Mouse (Mus musculus) adrenal gland, adult 8-10 months (tissue): ENCODE data around the gene Tas2r140. TPM values are rescaled to one million over a fixed set of nuclear protein-coding genes. Genes with fewer than 3 reads are reported as not detected.

ENCODE experiments used
- DNase-seq: peaks from one replicate; pipeline ENCODE4 v3.0.0; 2022
- total RNA-seq, 4 experiments: library from RNA; stranded (reverse); gene quantifications; 2 replicates each; pipeline ENCODE4 v1.2.4; 2022

Gene Tas2r140
- total RNA-seq = not detected

DNA sequence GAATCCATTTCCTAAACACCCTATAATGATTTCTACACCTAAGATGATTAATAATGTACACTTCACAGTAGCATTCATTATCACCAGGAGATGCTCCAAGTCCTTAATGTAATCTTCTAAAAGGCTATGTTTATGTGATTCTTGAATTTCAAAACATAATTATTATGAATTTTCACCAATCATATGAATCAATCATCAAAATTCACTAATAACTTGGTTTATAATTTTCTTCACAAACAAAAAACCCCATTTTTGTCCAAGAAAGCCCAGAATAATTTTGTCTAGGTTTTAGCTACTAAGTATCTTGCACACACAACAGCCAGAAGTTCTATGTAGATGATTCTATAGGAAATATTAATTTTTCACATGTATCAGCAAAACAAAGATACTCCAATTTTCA, at the start of gene Tas2r140:
Gene Tas2r140 (minus strand): TSS at position 101 of the 400 bp plus-strand sequence.
- no peak for DNase-seq

DNA sequence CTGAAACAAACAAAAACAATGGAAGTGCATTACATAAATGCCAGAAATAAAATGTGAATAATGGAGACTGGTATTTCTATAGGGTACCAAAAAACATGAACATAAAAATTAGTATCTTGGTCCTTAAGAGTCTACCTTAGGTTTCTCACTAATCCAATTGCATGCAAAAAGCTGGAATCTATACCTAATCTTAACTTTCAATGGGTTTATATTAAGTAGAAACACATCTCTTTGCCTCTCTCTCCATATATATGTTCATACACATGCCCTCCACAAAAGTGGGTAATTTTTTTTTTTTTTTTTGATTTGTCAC, 48.9 kb upstream of the Tas2r140 start, which contains the start of gene Smim10l1:
Gene Smim10l1 (plus strand): TSS at position 301 of the 313 bp plus-strand sequence.
- no peak for DNase-seq

DNA sequence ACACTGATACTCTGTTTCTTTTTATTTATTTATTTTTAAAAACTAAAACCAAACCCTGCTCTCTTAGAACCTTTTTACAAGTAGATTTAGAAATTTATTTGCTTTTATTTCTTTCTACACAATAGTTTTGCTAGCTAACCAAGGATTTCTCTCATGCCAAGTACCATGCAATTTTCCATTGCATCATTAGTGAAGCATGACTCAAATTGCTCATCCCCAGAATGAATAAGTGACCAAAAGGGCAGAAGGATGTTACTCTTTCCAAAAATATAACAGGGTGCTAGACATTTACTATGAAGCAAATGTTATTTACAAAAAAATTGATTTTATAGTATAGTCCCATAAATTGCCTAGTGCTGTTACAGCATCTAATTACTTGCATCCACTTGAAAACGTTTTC, 46.8 kb upstream of the Tas2r140 start:
- no peak for DNase-seq

DNA sequence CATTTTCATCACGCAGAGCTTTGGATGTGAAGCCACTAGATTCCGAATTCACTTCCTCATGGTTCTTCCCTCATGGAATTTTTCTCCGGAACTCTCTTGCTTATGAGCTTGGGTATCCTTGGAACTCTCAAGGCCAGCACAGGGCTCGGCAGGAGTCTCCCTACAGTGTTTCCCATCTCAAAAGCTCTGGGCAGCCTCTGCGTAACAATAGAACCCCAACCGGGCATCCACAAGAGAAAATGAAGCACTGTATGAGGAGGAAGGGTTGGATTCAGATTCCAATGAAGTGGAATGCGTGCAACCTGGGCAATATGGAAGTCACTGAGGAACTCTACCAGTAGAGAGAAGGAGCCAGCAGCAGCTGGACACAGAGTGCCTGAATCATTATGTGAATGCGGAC, 36.6 kb upstream of the Tas2r140 start:
- DNase-seq = no peak

DNA sequence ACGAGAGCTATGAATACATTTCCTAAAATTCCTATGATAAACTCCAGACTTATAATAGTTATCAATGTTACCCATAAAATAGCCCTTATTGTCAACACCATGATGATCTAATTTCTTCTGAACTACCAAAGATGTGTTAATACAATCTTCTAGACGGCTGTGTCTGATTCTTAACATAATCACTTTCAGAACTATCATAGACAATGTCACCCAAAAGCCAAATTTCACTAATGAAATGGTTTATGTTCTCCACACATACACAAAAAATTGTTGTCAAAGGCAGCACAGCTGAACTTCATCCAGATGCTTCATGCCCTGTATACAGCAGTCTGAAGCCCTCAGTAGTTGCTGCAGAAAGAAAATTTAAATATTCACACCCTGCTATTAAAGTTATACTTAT, 18.6 kb downstream of the Tas2r140 start, which contains the start of gene Tas2r103:
Gene Tas2r103 (minus strand): TSS at position 101 of the 400 bp plus-strand sequence.
- DNase-seq = no peak

Other genes starting within 250 kb of the Tas2r140 start
- not detected for gene Tas2r123, start 208.7 kb downstream of the Tas2r140 start, total RNA-seq
- gene Tas2r116, start 200.4 kb downstream of the Tas2r140 start, total RNA-seq = not detected
- not detected for gene Tas2r110, start 187.8 kb downstream of the Tas2r140 start, total RNA-seq
- not detected for gene Tas2r113, start 162.8 kb downstream of the Tas2r140 start, total RNA-seq
- not detected for gene Tas2r125, start 146.2 kb downstream of the Tas2r140 start, total RNA-seq
- not detected for gene Tas2r129, start 104.7 kb downstream of the Tas2r140 start, total RNA-seq
- not detected for gene Tas2r131, start 97.9 kb downstream of the Tas2r140 start, total RNA-seq
- gene Tas2r109, start 74.9 kb downstream of the Tas2r140 start, total RNA-seq = not detected
- not detected for gene Tas2r103, start 18.7 kb downstream of the Tas2r140 start, total RNA-seq
- 10 to 100 TPM; 73.7 to 95.2 (median 84.8) TPM for gene Smim10l1, start 49.1 kb upstream of the Tas2r140 start, total RNA-seq
- not detected for gene 5530400C23Rik, start 236.4 kb upstream of the Tas2r140 start, total RNA-seq